Mouse (Mus musculus) testis, adult 2 months (tissue): ENCODE results near the gene Pcca. TPM values are rescaled to one million over a fixed set of nuclear protein-coding genes. Genes with fewer than 3 reads are reported as not detected.

Experiments used
- H3K27ac ChIP-seq: fragments of 200-500 bp; 2 replicates; pipeline ENCODE4 v1.5.1; 2012; ENCODE audit warnings: low read depth, low read length; ENCODE audit not compliant: control insufficient read depth, insufficient read depth
- H3K27me3 ChIP-seq: fragments of 200-500 bp; 2 replicates; pipeline ENCODE4 v1.6.1; 2012; ENCODE audit warnings: mild to moderate bottlenecking, low read length, moderate library complexity; ENCODE audit not compliant: control insufficient read depth, insufficient read depth
- H3K36me3 ChIP-seq: fragments of 200-500 bp; 2 replicates; pipeline ENCODE4 v1.6.1; 2012; ENCODE audit warnings: mild to moderate bottlenecking, low read length; ENCODE audit not compliant: control insufficient read depth, insufficient read depth
- H3K4me1 ChIP-seq: fragments of 200-500 bp; 2 replicates; pipeline ENCODE4 v1.6.1; 2012; ENCODE audit warnings: low read length; ENCODE audit not compliant: control insufficient read depth, insufficient read depth
- H3K4me3 ChIP-seq: fragments of 200-500 bp; 2 replicates; pipeline ENCODE4 v1.5.1; 2012; ENCODE audit warnings: low read depth, mild to moderate bottlenecking, low read length, moderate library complexity, mixed read lengths; ENCODE audit not compliant: control insufficient read depth
- CTCF ChIP-seq: fragments of 200-500 bp; IDR thresholded peaks from 2 replicates; pipeline ENCODE4 v1.5.1; 2012; ENCODE audit warnings: low read depth, mild to moderate bottlenecking, inconsistent platforms, low read length, moderate library complexity; ENCODE audit not compliant: control insufficient read depth, insufficient read depth, insufficient replicate concordance
- POLR2A ChIP-seq: fragments of 200-500 bp; IDR thresholded peaks from 2 replicates; pipeline ENCODE4 v1.6.1; 2012; ENCODE audit warnings: low read depth, mild to moderate bottlenecking, inconsistent platforms, low read length, moderate library complexity; ENCODE audit not compliant: control insufficient read depth
- polyA plus RNA-seq: library from polyadenylated mRNA; depleted of rRNA; stranded (reverse); fragments of >200 nt; gene quantifications from 2 replicates; pipeline ENCODE4 v1.2.3, GENCODE M21; 2012

The Pcca gene
- polyA plus RNA-seq, 1 experiment, result 47.4 TPM

- Histone ChIP-seq H3K36me3 (no peaks in the 10 kb centered on the region), H3K4me3 (no peak overlapping the region), H3K27me3 (no peaks in the 10 kb centered on the region), H3K4me1 (no peaks in the 10 kb centered on the region; the same call in 1 of the 2 replicates), H3K27ac (no peak overlapping the region)
- TF ChIP-seq CTCF (no peak), POLR2A (no peak)
Observed at GRCm38 (mm10) chr14:122691555-122691954, 157.4 kb downstream of the Pcca start.

DNA sequence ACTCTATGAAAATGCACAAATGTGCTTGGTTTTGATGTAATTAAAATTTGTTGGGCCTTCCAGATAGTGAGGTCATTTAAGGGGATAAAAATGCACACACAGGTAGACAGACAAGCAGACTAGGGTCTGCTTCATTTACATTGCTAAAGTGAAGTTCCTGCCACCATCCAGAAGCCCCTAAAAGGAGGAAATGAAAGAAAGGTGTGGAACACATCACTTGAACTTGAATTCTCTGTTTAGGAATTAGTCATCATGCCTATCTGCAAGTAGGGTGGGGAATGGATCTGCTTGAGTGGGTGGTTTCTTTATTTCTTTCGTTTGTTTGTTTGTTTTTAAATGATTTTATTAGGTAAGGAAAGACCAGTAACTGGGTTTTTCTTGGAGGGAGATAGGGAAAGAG is 166.2 kb downstream of the Pcca start:
- Histone ChIP-seq H3K36me3 (no peaks in the 10 kb centered on the region), H3K4me3 (no peak overlapping the region), H3K4me1 (no peaks in the 10 kb centered on the region), H3K27ac (no peak overlapping the region), H3K27me3 (no peaks in the 10 kb centered on the region)
- TF ChIP-seq CTCF, result no peak
- TF ChIP-seq POLR2A, result no peak

DNA sequence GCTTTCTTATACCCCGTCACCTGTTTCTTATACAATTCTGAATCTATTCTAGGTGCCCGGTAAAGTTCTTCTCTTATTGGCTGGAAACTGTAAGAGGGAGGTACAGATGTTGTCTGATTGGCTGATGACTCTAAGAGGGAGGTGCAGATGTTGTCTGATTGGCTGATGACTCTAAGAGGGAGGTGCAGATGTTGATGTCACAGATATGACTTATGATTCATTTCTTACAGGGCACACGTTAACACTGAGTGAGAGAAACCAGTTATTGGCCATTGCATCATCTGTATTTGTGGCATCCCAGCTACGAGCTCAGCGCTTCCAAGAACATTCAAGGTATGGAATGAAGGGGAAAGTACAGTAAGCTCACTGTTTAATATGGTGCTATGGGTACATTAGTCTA is 179.7 kb downstream of the Pcca start:
- no peak for TF ChIP-seq CTCF
- no peak for TF ChIP-seq POLR2A
- H3K4me3 ChIP-seq, result no peak overlapping the region
- H3K27ac ChIP-seq, result no peak overlapping the region
- no peaks in the 10 kb centered on the region for H3K4me1 ChIP-seq
- no peaks in the 10 kb centered on the region for H3K36me3 ChIP-seq
- H3K27me3 ChIP-seq, result no peaks in the 10 kb centered on the region

GRCm38 (mm10) chr14:122714911-122715310 is 180.8 kb downstream of the Pcca start:
- Histone ChIP-seq H3K4me3 (peak overlapping the region; percentile 50), H3K36me3 (no peaks in the 10 kb centered on the region), H3K4me1 (no peaks in the 10 kb centered on the region), H3K27ac (no peak overlapping the region), H3K27me3 (no peaks in the 10 kb centered on the region)
- no peak for TF ChIP-seq CTCF

GRCm38 (mm10) chr14:122716057-122716456 is 181.9 kb downstream of the Pcca start:
- no peaks in the 10 kb centered on the region for H3K27me3 ChIP-seq
- TF ChIP-seq POLR2A (no peak), CTCF (no peak)
- H3K4me1 ChIP-seq, result no peaks in the 10 kb centered on the region
- no peaks in the 10 kb centered on the region for H3K36me3 ChIP-seq
- no peak overlapping the region for H3K4me3 ChIP-seq
- H3K27ac ChIP-seq, result no peak overlapping the region

DNA sequence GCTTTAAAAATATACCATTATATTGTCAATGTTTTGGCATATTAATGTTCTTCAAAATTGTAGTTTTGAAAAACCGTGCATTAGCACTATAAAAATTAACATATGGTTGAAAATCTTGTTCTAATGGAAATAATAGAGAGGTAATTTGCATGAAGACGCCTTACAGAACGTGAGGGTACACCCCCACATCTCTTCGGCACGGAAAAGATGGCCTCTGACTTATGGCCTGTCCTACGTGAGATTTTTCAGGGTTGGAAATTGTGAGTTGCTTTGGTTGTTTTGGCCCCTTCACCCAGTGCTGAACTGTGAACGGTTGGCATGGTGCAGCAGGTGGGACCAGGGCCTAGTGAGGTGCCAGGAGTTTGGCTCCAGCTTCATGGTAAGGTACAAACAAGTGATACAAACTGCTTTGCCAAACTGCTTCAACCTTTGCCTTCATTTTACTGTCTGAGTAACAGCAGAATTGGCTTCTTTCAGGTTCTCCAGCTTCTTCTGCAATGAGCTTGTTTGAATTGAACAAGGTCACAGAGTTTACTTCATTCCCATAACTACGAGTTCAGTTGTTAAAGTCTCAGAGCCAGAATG is 185.5 kb downstream of the Pcca start:
- Histone ChIP-seq H3K4me3 (no peak overlapping the region), H3K27me3 (no peaks in the 10 kb centered on the region), H3K4me1 (no peaks in the 10 kb centered on the region), H3K36me3 (no peaks in the 10 kb centered on the region), H3K27ac (no peak overlapping the region)
- TF ChIP-seq POLR2A (no peak), CTCF (no peak)

GRCm38 (mm10) chr14:122720989-122721388 is 186.9 kb downstream of the Pcca start:
- Histone ChIP-seq H3K27ac (no peak overlapping the region), H3K36me3 (no peaks in the 10 kb centered on the region), H3K4me1 (no peaks in the 10 kb centered on the region), H3K4me3 (no peak overlapping the region), H3K27me3 (no peaks in the 10 kb centered on the region)
- TF ChIP-seq POLR2A, result no peak
- no peak for TF ChIP-seq CTCF

DNA sequence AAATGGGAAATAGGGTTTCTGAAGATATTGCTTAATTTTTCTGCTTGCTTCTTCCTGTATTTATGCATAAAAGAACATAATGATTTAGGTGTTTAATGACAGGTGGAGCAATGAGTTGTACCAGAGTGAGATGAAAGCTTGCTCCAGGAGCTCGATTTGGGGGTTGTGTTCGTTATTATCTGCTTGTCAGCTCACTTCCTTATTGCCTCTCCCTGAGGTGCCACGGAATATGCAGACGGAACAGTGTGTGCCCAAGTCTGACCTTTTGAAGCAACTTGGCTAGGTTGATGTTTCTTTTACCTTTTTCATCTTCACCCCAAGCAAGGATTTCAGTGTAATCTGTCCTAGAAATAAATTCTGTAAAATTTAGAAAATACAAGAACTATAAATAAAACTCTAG is 187.6 kb downstream of the Pcca start:
- no peaks in the 10 kb centered on the region for H3K27me3 ChIP-seq
- no peak for TF ChIP-seq CTCF
- no peak overlapping the region for H3K4me3 ChIP-seq
- H3K27ac ChIP-seq, result no peak overlapping the region
- H3K4me1 ChIP-seq, result no peaks in the 10 kb centered on the region
- H3K36me3 ChIP-seq, result no peaks in the 10 kb centered on the region
